Mouse (Mus musculus): Measurements from ENCODE around the gene Dmbx1. TPM values are rescaled to one million over a fixed set of nuclear protein-coding genes. Genes with fewer than 3 reads are reported as not detected.

The Dmbx1 gene
- total and polyA plus RNA-seq, 2 experiments from 2014 or later = not detected

DNA sequence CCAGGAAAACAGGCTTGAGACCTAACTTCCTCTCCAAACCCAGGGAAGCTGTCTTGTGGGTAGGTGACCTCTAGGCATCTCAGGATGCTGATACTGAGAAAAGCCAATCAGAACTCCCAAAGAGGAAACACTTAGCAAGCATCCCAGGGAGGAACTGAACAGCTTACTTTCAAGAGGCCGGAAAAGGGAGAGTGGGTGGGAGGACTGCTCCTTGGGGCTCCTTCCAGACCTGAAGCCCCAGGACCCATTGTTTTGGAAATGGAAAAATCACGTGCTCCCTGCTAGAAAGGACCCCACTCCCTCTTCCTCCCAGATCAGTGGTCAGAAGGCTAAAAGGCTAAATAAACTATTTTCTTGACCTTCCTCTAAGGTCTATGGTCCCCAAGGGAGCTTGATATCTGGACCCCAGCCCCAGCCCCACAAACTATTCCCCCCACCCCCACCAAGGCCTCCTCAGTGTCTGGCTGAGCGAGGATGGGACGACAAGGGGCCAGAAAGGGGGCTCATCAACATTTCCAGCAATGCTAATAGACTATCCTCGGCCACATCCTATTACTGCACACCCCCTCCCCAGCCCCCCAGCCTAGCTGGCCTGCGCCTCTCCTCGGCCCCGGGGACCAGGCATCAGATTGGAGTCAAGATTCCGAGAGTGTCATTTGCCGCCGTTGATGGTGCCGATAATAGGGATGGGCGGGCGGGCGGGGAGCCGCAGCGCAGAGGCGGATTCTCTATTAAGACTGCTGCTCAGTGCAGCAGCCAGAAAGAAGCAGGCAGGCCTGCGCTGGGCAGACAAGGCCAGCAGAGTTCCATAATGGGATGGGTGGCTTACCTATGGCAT lies 15.1 kb upstream of the Dmbx1 start:
- Histone ChIP-seq H3K9ac (replicated peaks; ENCODE audit: low read depth, low read length) (no peak overlapping the region), H3K4me2 (ENCODE audit: low read depth, low read length) (no peak overlapping the region), H3K4me1 (ENCODE audit: control insufficient read depth, insufficient read depth) (no peaks in the 10 kb centered on the region), H3K9me3 (replicated peaks; ENCODE audit: control insufficient read depth, low read length) (no peaks in the 10 kb centered on the region), H3K4me3 (ENCODE audit: low read depth, low read length) (no peak overlapping the region), H3K27ac (ENCODE audit: low read depth) (no peak overlapping the region), H3K27me3 (ENCODE audit: control insufficient read depth, insufficient read depth, low read length) (peaks cover 77% of the 10 kb centered on the region), H3K36me3 (replicated peaks; ENCODE audit: control insufficient read depth, insufficient read depth, low read length) (no peaks in the 10 kb centered on the region)
- 5% methylated on average over 19 of the region's 19 CpGs for WGBS
- ATAC-seq (ENCODE audit: insufficient read depth, low read depth) (no peak), DNase-seq (ENCODE audit: low spot score) (no peak)
- TF ChIP-seq CTCF (IDR thresholded peaks at IDR 0.05; ENCODE audit: low read depth) = no peak
- TF ChIP-seq EP300 (IDR thresholded peaks at IDR 0.05; ENCODE audit: low read depth) = no peak

DNA sequence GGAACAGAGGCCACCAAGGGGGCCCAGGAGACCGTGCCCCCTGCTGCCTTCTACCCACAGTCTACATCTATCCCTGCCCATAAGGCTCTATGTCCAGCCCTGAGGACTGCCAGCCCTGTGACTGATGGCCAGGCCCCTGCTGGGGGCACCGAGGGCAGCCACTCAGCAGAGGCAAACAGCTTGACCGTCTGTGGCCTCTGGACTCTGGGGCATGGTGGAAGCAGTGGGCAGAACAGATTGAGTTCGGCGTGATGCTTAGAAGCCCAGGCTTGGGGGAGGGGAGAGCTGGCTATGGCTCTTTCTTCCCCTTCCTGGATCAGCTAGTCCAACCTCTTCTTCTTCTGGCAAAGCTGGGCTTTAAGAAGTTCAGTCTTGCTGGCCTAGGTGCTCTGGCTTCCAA lies 13.8 kb upstream of the Dmbx1 start:
- H3K4me1 ChIP-seq (ENCODE audit: control insufficient read depth, insufficient read depth) = no peaks in the 10 kb centered on the region
- ATAC-seq (ENCODE audit: insufficient read depth, low read depth) (no peak), DNase-seq (ENCODE audit: low spot score) (no peak)
- no peak overlapping the region for H3K9ac ChIP-seq (replicated peaks; ENCODE audit: low read depth, low read length)
- H3K27me3 ChIP-seq (ENCODE audit: control insufficient read depth, insufficient read depth, low read length) = peaks cover 83% of the 10 kb centered on the region
- H3K36me3 ChIP-seq (replicated peaks; ENCODE audit: control insufficient read depth, insufficient read depth, low read length) = no peaks in the 10 kb centered on the region
- H3K4me2 ChIP-seq (ENCODE audit: low read depth, low read length) = no peak overlapping the region
- no peak for TF ChIP-seq EP300 (IDR thresholded peaks at IDR 0.05; ENCODE audit: low read depth)
- no peak for TF ChIP-seq CTCF (IDR thresholded peaks at IDR 0.05; ENCODE audit: low read depth)
- 49% methylated on average over 5 of the region's 5 CpGs for WGBS
- no peak overlapping the region for H3K4me3 ChIP-seq (ENCODE audit: low read depth, low read length)
- no peaks in the 10 kb centered on the region for H3K9me3 ChIP-seq (replicated peaks; ENCODE audit: control insufficient read depth, low read length)
- H3K27ac ChIP-seq (ENCODE audit: low read depth) = no peak overlapping the region

DNA sequence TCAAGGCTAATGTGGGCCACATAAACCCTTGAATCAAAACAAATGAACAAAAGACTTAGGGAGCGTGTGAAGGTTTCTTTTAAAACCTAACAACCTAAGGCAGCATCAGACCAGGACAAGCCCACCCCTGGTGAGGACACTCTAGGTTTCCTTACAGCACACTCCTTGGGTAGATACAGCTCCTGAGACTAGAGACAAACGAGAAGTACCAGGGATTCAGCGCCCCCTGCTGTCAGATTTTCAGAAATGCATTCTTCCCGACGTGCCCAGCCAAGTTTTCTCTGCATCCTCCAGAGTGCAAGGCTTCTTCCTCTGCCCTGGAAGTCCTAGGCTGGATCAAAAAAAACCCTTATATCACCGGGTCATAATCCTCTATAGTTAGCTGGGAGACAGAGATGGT lies 13.0 kb upstream of the Dmbx1 start:
- WGBS = 14% methylated on average over 6 of the region's 6 CpGs
- H3K27me3 ChIP-seq (ENCODE audit: control insufficient read depth, insufficient read depth, low read length) = peaks cover 89% of the 10 kb centered on the region

DNA sequence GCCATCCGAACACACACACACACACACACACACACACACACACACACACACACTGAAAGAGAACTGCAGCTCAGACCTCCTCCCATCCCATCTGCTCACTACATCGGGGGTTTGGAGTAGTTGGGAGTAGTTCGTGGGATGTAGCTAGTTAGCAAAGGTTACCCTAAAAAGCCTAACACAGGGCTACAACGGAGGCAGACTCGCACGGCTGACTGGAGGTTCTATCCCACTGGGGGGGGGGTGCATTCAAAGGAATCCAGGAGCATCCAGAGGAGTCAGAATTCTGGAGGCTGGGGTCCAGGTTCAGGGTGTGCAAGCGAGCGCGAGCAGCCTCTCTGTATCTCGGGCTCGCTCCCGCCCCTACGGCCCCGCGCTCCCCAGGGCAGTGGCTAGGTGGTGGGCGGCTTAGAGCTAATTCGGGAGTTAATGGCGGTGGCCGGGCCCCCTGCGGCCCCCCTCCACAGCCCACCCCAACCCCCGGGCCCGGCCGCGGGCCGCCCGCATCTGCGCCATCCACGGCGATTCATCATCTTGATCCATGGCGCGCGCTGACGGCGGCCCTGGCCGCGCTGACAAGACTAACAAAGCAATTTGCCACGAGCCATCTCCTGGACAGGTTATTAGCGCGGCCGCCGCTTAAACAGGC lies 4.1 kb upstream of the Dmbx1 start:
- H3K4me3 ChIP-seq (ENCODE audit: low read depth, low read length) = no peak overlapping the region
- H3K4me1 ChIP-seq (ENCODE audit: control insufficient read depth, insufficient read depth) = no peaks in the 10 kb centered on the region
- no peaks in the 10 kb centered on the region for H3K9me3 ChIP-seq (replicated peaks; ENCODE audit: control insufficient read depth, low read length)
- H3K27ac ChIP-seq (ENCODE audit: low read depth) = no peak overlapping the region
- WGBS = under 1% methylated on average over 41 of the region's 41 CpGs
- no peak for DNase-seq (ENCODE audit: low spot score)
- peaks cover 93% of the 10 kb centered on the region for H3K27me3 ChIP-seq (ENCODE audit: control insufficient read depth, insufficient read depth, low read length)
- no peak for ATAC-seq (ENCODE audit: insufficient read depth, low read depth)
- H3K36me3 ChIP-seq (replicated peaks; ENCODE audit: control insufficient read depth, insufficient read depth, low read length) = no peaks in the 10 kb centered on the region
- no peak for TF ChIP-seq CTCF (IDR thresholded peaks at IDR 0.05; ENCODE audit: low read depth)
- TF ChIP-seq EP300 (IDR thresholded peaks at IDR 0.05; ENCODE audit: low read depth) = no peak
- H3K9ac ChIP-seq (replicated peaks; ENCODE audit: low read depth, low read length) = no peak overlapping the region
- H3K4me2 ChIP-seq (ENCODE audit: low read depth, low read length) = no peak overlapping the region

More for the DNA sequence above, 13.0 kb upstream of the Dmbx1 start:
- Histone ChIP-seq H3K27ac (ENCODE audit: low read depth) (no peak overlapping the region), H3K9ac (replicated peaks; ENCODE audit: low read depth, low read length) (no peak overlapping the region), H3K36me3 (replicated peaks; ENCODE audit: control insufficient read depth, insufficient read depth, low read length) (no peaks in the 10 kb centered on the region), H3K4me1 (ENCODE audit: control insufficient read depth, insufficient read depth) (no peaks in the 10 kb centered on the region), H3K4me2 (ENCODE audit: low read depth, low read length) (no peak overlapping the region), H3K4me3 (ENCODE audit: low read depth, low read length) (no peak overlapping the region), H3K9me3 (replicated peaks; ENCODE audit: control insufficient read depth, low read length) (no peaks in the 10 kb centered on the region)
- DNase-seq (ENCODE audit: low spot score) (no peak), ATAC-seq (ENCODE audit: insufficient read depth, low read depth) (no peak)
- TF ChIP-seq EP300 (IDR thresholded peaks at IDR 0.05; ENCODE audit: low read depth) = no peak
- TF ChIP-seq CTCF (IDR thresholded peaks at IDR 0.05; ENCODE audit: low read depth) = peak; percentile 57

DNA sequence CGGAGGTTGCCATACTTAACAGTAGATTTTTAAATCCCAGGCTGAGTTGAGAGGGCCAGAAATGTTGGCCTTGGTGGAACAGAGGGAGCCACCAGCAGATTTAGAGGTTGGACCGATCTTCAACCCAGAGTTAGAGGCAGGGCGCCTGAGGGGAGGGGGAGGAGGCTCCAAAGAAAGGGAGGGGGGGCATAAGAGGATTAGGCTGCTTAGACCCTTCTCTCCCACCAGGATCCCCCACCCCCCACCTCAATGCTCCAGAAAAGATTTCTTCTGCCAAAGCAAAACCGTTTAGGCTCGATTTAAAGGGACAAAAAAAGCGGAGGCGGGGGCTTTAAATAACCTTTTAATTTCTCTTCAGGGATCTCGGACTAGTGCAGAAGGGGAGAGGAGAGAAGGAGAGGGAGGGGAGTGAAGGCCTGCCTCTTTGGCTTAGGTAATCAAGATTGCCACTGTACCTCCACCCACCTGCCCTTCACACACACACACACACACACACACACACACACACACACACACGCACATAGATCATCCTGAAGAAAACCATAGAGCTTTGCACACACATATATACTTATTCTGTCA lies 1.6 kb upstream of the Dmbx1 start:
- no peak for TF ChIP-seq CTCF (IDR thresholded peaks at IDR 0.05; ENCODE audit: low read depth)
- no peak for TF ChIP-seq EP300 (IDR thresholded peaks at IDR 0.05; ENCODE audit: low read depth)
- Histone ChIP-seq H3K4me3 (ENCODE audit: low read depth, low read length) (no peak overlapping the region), H3K4me1 (ENCODE audit: control insufficient read depth, insufficient read depth) (no peaks in the 10 kb centered on the region), H3K27me3 (ENCODE audit: control insufficient read depth, insufficient read depth, low read length) (peaks cover 100% of the 10 kb centered on the region), H3K9ac (replicated peaks; ENCODE audit: low read depth, low read length) (no peak overlapping the region), H3K36me3 (replicated peaks; ENCODE audit: control insufficient read depth, insufficient read depth, low read length) (no peaks in the 10 kb centered on the region), H3K9me3 (replicated peaks; ENCODE audit: control insufficient read depth, low read length) (no peaks in the 10 kb centered on the region), H3K4me2 (ENCODE audit: low read depth, low read length) (no peak overlapping the region), H3K27ac (ENCODE audit: low read depth) (no peak overlapping the region)
- DNase-seq (ENCODE audit: low spot score) (no peak), ATAC-seq (ENCODE audit: insufficient read depth, low read depth) (no peak)
- WGBS = 9% methylated on average over 9 of the region's 9 CpGs

Data from heart, postnatal 0 days (tissue).